10 mouse cellular contexts compared by ENCODE assay signal in the genomic region with DNA sequence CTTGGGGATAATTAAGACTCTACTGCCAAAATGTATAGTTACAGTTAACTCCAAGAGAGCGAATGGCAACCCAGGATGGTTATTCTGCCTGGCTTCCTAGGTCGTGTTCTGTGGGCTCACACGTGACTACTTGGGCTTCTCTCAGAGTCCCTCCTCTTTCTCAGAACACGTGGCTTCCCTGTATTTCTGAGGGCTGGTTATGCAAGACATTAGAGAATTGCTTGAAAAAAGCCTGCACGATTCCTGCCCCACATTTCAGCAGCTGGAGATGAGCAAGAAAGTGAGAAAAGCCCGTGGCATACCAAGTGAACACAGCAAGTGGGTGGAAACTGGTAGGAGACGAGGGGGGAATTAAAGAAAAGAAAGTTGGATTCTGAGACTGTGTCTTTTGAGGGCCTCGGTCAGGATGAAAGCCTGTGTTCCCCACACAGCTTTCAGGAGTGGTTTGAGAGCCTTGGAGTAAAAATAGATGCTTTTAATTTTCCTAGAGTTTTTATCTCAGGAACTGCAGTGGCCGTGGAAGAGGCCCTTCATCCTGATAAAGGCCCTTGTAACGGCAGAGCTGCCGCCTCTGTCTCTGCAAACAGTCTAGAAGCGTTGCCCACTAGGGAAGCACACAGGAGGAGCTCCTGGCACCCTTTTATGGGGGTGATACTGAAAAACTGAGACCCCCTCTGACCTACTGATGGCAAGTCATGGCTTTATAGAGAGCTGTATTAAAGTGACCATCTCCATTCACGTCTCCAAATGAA. TPM values are rescaled to one million over a fixed set of nuclear protein-coding genes. Genes with fewer than 3 reads are reported as not detected.
DNase-seq lines count a peak whose midpoint lies in the region; ATAC-seq and TF ChIP-seq lines count a peak whose summit lies in the region.
"Had no signal": no experiment of that assay in that cellular context is flagged by ENCODE, and none has a peak within 500 bp of the region (broad histone marks: within the 10 kb centered on the region; RNA-seq: fewer than 3 reads in every experiment).

No protein-coding gene starts in this region.

- DNase-seq in gastrocnemius, adult 2 months = peak; percentile 23
- DNase-seq in gastrocnemius, postnatal 36 days = no peak
- peak; percentile 96 for DNase-seq in brain, adult 2 months (ENCODE audit: low read depth, low spot score)
- DNase-seq in lung, postnatal 0 days (ENCODE audit: low spot score) = peak; percentile 60
- no peak for DNase-seq in adrenal gland, postnatal 25 days
- DNase-seq in gastrocnemius, postnatal 4 days (ENCODE audit: low spot score in 2 of 2) = no peak
- no peak for DNase-seq in kidney, postnatal 10 days
- DNase-seq: kidney, adult 2 months; thymus, postnatal 36 days had no signal

- H3K9me3 ChIP-seq in heart, embryonic 11.5 days (replicated peaks; ENCODE audit: control insufficient read depth, low read length) = no peaks in the 10 kb centered on the region
- H3K9me3 ChIP-seq in lung, postnatal 0 days (ENCODE audit: low read length) = no peaks in the 10 kb centered on the region

- H3K4me3 ChIP-seq in gastrocnemius, adult 2 months = peak overlapping the region; percentile 13; the same call in 1 of the 2 replicates
- no peak overlapping the region for H3K4me3 ChIP-seq in heart, embryonic 11.5 days (ENCODE audit: low read depth, low read length)
- no peak overlapping the region for H3K4me3 ChIP-seq in lung, postnatal 0 days (ENCODE audit: low read depth, low read length)

- no peak for ATAC-seq in heart, embryonic 11.5 days (replicated peaks; ENCODE audit: insufficient number of reproducible peaks, low FRiP score, low TSS enrichment)
- ATAC-seq in lung, postnatal 0 days = peak; percentile 37; the same call in 1 of the 2 replicates

- peak overlapping the region; percentile 39 for H3K4me2 ChIP-seq in heart, embryonic 11.5 days
- no peak overlapping the region for H3K4me2 ChIP-seq in lung, postnatal 0 days (replicated peaks; ENCODE audit: low read depth, low read length)

- TF ChIP-seq EP300 in lung, postnatal 0 days (IDR thresholded peaks at IDR 0.05) = no peak

- intact Hi-C loops in gastrocnemius, adult 2 months (cut with DNase I) = no loop called here
- intact Hi-C loops in gastrocnemius, postnatal 36 days (cut with DNase I) = no loop called here

- peak overlapping the region; percentile 52 for H3K27ac ChIP-seq in gastrocnemius, adult 2 months
- peak overlapping the region; percentile 73 for H3K27ac ChIP-seq in heart, embryonic 11.5 days (ENCODE audit: low read depth, low read length)
- H3K27ac ChIP-seq in lung, postnatal 0 days (ENCODE audit: low read length) = no peak overlapping the region

- no peaks in the 10 kb centered on the region for H3K27me3 ChIP-seq in heart, embryonic 11.5 days (ENCODE audit: control insufficient read depth, insufficient read depth, low read length)
- no peaks in the 10 kb centered on the region for H3K27me3 ChIP-seq in lung, postnatal 0 days (replicated peaks; ENCODE audit: insufficient read depth, low read length)

- peaks cover 4% of the 10 kb centered on the region; the same call in 1 of the 2 replicates for H3K36me3 ChIP-seq in heart, embryonic 11.5 days (ENCODE audit: control insufficient read depth, insufficient read depth, low read length)
- H3K36me3 ChIP-seq in lung, postnatal 0 days (ENCODE audit: insufficient read depth, low read length) = no peaks in the 10 kb centered on the region

- WGBS in heart, embryonic 11.5 days (ENCODE audit: insufficient replicate concordance) = 33% methylated on average over 13 of the region's 13 CpGs
- WGBS in lung, postnatal 0 days = 40% methylated on average over 13 of the region's 13 CpGs

- H3K9ac ChIP-seq in heart, embryonic 11.5 days (ENCODE audit: low read depth, low read length) = peak overlapping the region; percentile 46; the same call in 1 of the 2 replicates
- H3K9ac ChIP-seq in lung, postnatal 0 days (replicated peaks; ENCODE audit: low read depth) = no peak overlapping the region

- H3K4me1 ChIP-seq in heart, embryonic 11.5 days (ENCODE audit: control insufficient read depth, insufficient read depth, low read length) = peaks cover 23% of the 10 kb centered on the region
- 0 out of 2 replicates have a peak, but pooled peaks cover 7% of the 10 kb centered on the region for H3K4me1 ChIP-seq in lung, postnatal 0 days (ENCODE audit: insufficient read depth, low read depth, low read length)

- no peak for TF ChIP-seq CTCF in gastrocnemius, adult 2 months (IDR thresholded peaks at IDR 0.05)
- no peak for TF ChIP-seq CTCF in lung, postnatal 0 days (IDR thresholded peaks at IDR 0.05)

RNA-seq across cellular contexts. Expression of a gene that starts 21.6 kb away (rescaled TPM):
- not detected for total RNA-seq in gastrocnemius, adult 2 months (2021)
- total RNA-seq in gastrocnemius, postnatal 36 days (2021) = not detected
- polyA plus RNA-seq in heart, embryonic 11.5 days (2014; fragmentation: Nextera tagmentation; extraction: Ambion mirVana) = 0.20 TPM in 1 of 2 replicates, not detected in the other
- 0.04 TPM in 1 of 2 replicates, not detected in the other for polyA plus RNA-seq in lung, postnatal 0 days (2015; fragmentation: Nextera tagmentation; extraction: Ambion mirVana)
- total RNA-seq in adrenal gland, postnatal 25 days (2021) = 0.86 and 1.9 TPM in 2 replicates
- total RNA-seq in gastrocnemius, postnatal 4 days (2021) = not detected

RNA-seq across cellular contexts. Expression of a gene that starts 21.8 kb away (rescaled TPM):
- total RNA-seq in gastrocnemius, adult 2 months (2021) = 10 to 100 TPM; 32.2 to 33.8 TPM
- 10 to 100 TPM; 26.3 to 30.3 TPM for total RNA-seq in gastrocnemius, postnatal 36 days (2021)
- 26.7 and 31.0 TPM in 2 replicates for polyA plus RNA-seq in heart, embryonic 11.5 days (2014; fragmentation: Nextera tagmentation; extraction: Ambion mirVana)
- 12.5 and 14.8 TPM in 2 replicates for polyA plus RNA-seq in lung, postnatal 0 days (2015; fragmentation: Nextera tagmentation; extraction: Ambion mirVana)
- 29.9 and 31.0 TPM in 2 replicates for total RNA-seq in adrenal gland, postnatal 25 days (2021)
- 10 to 100 TPM; 21.5 to 31.1 TPM for total RNA-seq in gastrocnemius, postnatal 4 days (2021)

RNA-seq across cellular contexts. Expression of a gene that starts 52.5 kb away (rescaled TPM):
- not detected for total RNA-seq in gastrocnemius, adult 2 months (2021)
- total RNA-seq in gastrocnemius, postnatal 36 days (2021) = not detected
- not detected in 2 replicates for polyA plus RNA-seq in heart, embryonic 11.5 days (2014; fragmentation: Nextera tagmentation; extraction: Ambion mirVana)
- polyA plus RNA-seq in lung, postnatal 0 days (2015; fragmentation: Nextera tagmentation; extraction: Ambion mirVana) = 0.11 and 0.12 TPM in 2 replicates
- 0.71 and 1.5 TPM in 2 replicates for total RNA-seq in adrenal gland, postnatal 25 days (2021)
- under 1 TPM; 0.10 to 0.16 TPM for total RNA-seq in gastrocnemius, postnatal 4 days (2021)

Comparison
In these comparisons a context has a peak if more than half of its experiments do, and no peak if none do; other contexts are left out.
1. DNase-seq: peak in gastrocnemius, adult 2 months (single experiment), brain, adult 2 months (single experiment) and lung, postnatal 0 days (single experiment); none in gastrocnemius, postnatal 36 days (0 of 2), adrenal gland, postnatal 25 days (single experiment), gastrocnemius, postnatal 4 days (0 of 2) and kidney, postnatal 10 days (single experiment).